Mouse (Mus musculus) erythroblast, embryonic 14.5 days (primary cell): Measurements from ENCODE around the gene Efna5. TPM values are rescaled to one million over a fixed set of nuclear protein-coding genes. Genes with fewer than 3 reads are reported as not detected.

ENCODE experiments used
- H3K27me3 ChIP-seq: 2 replicates; pipeline ENCODE4 v1.6.1; 2012; ENCODE audit warnings: inconsistent platforms; ENCODE audit not compliant: control insufficient read depth
- H3K36me3 ChIP-seq: 2 replicates; pipeline ENCODE4 v1.6.1; 2012; ENCODE audit warnings: mild to moderate bottlenecking, inconsistent platforms; ENCODE audit not compliant: control insufficient read depth
- H3K4me1 ChIP-seq: 2 replicates; pipeline ENCODE4 v1.6.1; 2012; ENCODE audit warnings: inconsistent platforms; ENCODE audit not compliant: control insufficient read depth
- H3K4me3 ChIP-seq: replicated peaks from 2 replicates; pipeline ENCODE3; 2012; ENCODE audit warnings: moderate library complexity, mild to moderate bottlenecking, inconsistent platforms
- H3K9me3 ChIP-seq: 2 replicates; pipeline ENCODE4 v1.6.1; 2012; ENCODE audit warnings: low read length, inconsistent platforms, mixed read lengths; ENCODE audit not compliant: control insufficient read depth
- GATA1 ChIP-seq: IDR thresholded peaks from 2 replicates; pipeline ENCODE4 v1.6.1; 2012; ENCODE audit warnings: low read length, inconsistent platforms, mixed read lengths
- TAL1 ChIP-seq: IDR thresholded peaks from 3 replicates; pipeline ENCODE4 v1.6.1; 2012; ENCODE audit warnings: low read length, inconsistent platforms, mixed read lengths
- polyA plus RNA-seq: library from polyadenylated mRNA; stranded (reverse); fragments of >175 nt; gene quantifications from 2 replicates; pipeline ENCODE4 v1.2.3, GENCODE M21; 2012

The Efna5 gene
- polyA plus RNA-seq, 1 experiment = not detected

- no peaks in the 10 kb centered on the region for H3K36me3 ChIP-seq
- no peaks in the 10 kb centered on the region for H3K9me3 ChIP-seq
- no peak for TF ChIP-seq TAL1
- no peak for TF ChIP-seq GATA1
- no peaks in the 10 kb centered on the region for H3K4me1 ChIP-seq
- H3K4me3 ChIP-seq = no peak overlapping the region
- no peaks in the 10 kb centered on the region for H3K27me3 ChIP-seq
These were observed 215.3 kb downstream of the Efna5 start for GRCm38 (mm10) chr17:62665823-62666222.

GRCm38 (mm10) chr17:62664709-62665108 is 216.4 kb downstream of the Efna5 start:
- Histone ChIP-seq H3K9me3 (no peaks in the 10 kb centered on the region), H3K27me3 (no peaks in the 10 kb centered on the region), H3K4me1 (no peaks in the 10 kb centered on the region), H3K4me3 (no peak overlapping the region), H3K36me3 (no peaks in the 10 kb centered on the region)
- TF ChIP-seq GATA1 = no peak
- TF ChIP-seq TAL1 = no peak

GRCm38 (mm10) chr17:62661801-62662200 is 219.3 kb downstream of the Efna5 start:
- Histone ChIP-seq H3K4me1 (no peaks in the 10 kb centered on the region), H3K27me3 (no peaks in the 10 kb centered on the region), H3K9me3 (no peaks in the 10 kb centered on the region), H3K4me3 (no peak overlapping the region), H3K36me3 (no peaks in the 10 kb centered on the region)
- no peak for TF ChIP-seq GATA1
- no peak for TF ChIP-seq TAL1

- Histone ChIP-seq H3K9me3 (no peaks in the 10 kb centered on the region), H3K4me1 (no peaks in the 10 kb centered on the region), H3K36me3 (no peaks in the 10 kb centered on the region), H3K4me3 (no peak overlapping the region), H3K27me3 (no peaks in the 10 kb centered on the region)
- TF ChIP-seq TAL1 (no peak), GATA1 (no peak)
These were observed 221.5 kb downstream of the Efna5 start for GRCm38 (mm10) chr17:62659501-62660175.

GRCm38 (mm10) chr17:62657832-62658630 is 223.1 kb downstream of the Efna5 start:
- H3K9me3 ChIP-seq = no peaks in the 10 kb centered on the region
- H3K4me1 ChIP-seq = no peaks in the 10 kb centered on the region
- no peaks in the 10 kb centered on the region for H3K27me3 ChIP-seq
- no peaks in the 10 kb centered on the region for H3K36me3 ChIP-seq
- H3K4me3 ChIP-seq = no peak overlapping the region
- TF ChIP-seq TAL1 (no peak), GATA1 (no peak)

- Histone ChIP-seq H3K4me1 (no peaks in the 10 kb centered on the region), H3K9me3 (no peaks in the 10 kb centered on the region), H3K36me3 (no peaks in the 10 kb centered on the region), H3K27me3 (no peaks in the 10 kb centered on the region), H3K4me3 (no peak overlapping the region)
- no peak for TF ChIP-seq GATA1
- no peak for TF ChIP-seq TAL1
These were observed 224.1 kb downstream of the Efna5 start for GRCm38 (mm10) chr17:62657051-62657450.

- H3K9me3 ChIP-seq = no peaks in the 10 kb centered on the region
- no peaks in the 10 kb centered on the region for H3K36me3 ChIP-seq
- no peak for TF ChIP-seq TAL1
- TF ChIP-seq GATA1 = no peak
- H3K27me3 ChIP-seq = no peaks in the 10 kb centered on the region
- H3K4me3 ChIP-seq = no peak overlapping the region
- no peaks in the 10 kb centered on the region for H3K4me1 ChIP-seq
These were observed 224.5 kb downstream of the Efna5 start for GRCm38 (mm10) chr17:62656591-62656990.

- TF ChIP-seq GATA1 (no peak), TAL1 (no peak)
- Histone ChIP-seq H3K4me1 (no peaks in the 10 kb centered on the region), H3K9me3 (peaks cover under 1% of the 10 kb centered on the region; the same call in 1 of the 2 replicates), H3K4me3 (no peak overlapping the region), H3K36me3 (no peaks in the 10 kb centered on the region), H3K27me3 (no peaks in the 10 kb centered on the region)
These were observed 225.2 kb downstream of the Efna5 start for GRCm38 (mm10) chr17:62655819-62656355.

GRCm38 (mm10) chr17:62652451-62652850 is 228.7 kb downstream of the Efna5 start:
- H3K4me1 ChIP-seq = no peaks in the 10 kb centered on the region
- H3K4me3 ChIP-seq = no peak overlapping the region
- H3K36me3 ChIP-seq = no peaks in the 10 kb centered on the region
- H3K9me3 ChIP-seq = peaks cover 2% of the 10 kb centered on the region; the same call in 1 of the 2 replicates
- TF ChIP-seq TAL1 (no peak), GATA1 (no peak)
- H3K27me3 ChIP-seq = no peaks in the 10 kb centered on the region

GRCm38 (mm10) chr17:62651696-62652095 is 229.4 kb downstream of the Efna5 start:
- no peaks in the 10 kb centered on the region for H3K27me3 ChIP-seq
- no peaks in the 10 kb centered on the region for H3K36me3 ChIP-seq
- H3K9me3 ChIP-seq = peaks cover 2% of the 10 kb centered on the region; the same call in 1 of the 2 replicates
- TF ChIP-seq GATA1 (no peak), TAL1 (no peak)
- no peaks in the 10 kb centered on the region for H3K4me1 ChIP-seq
- no peak overlapping the region for H3K4me3 ChIP-seq
